Mouse (Mus musculus): Measurements from ENCODE around the gene Syngr4. TPM values are rescaled to one million over a fixed set of nuclear protein-coding genes. Genes with fewer than 3 reads are reported as not detected.
A peak's percentile ranks its signal among the peaks of the same experiment; 100 is the strongest.

Syngr4 gene
- polyA plus RNA-seq, 1 experiment from 2014 or later: not detected

- Histone ChIP-seq H3K27me3 (peaks cover 2% of the 10 kb centered on the region; the same call in 1 of the 2 replicates), H3K27ac (replicated peaks) (no peak overlapping the region), H3K9me3 (no peaks in the 10 kb centered on the region), H3K4me2 (peak overlapping the region; percentile 48), H3K4me1 (replicated peaks) (0 out of 2 replicates have a peak, but pooled peaks cover 15% of the 10 kb centered on the region), H3K36me3 (no peaks in the 10 kb centered on the region), H3K9ac (0 out of 2 replicates have a peak overlapping the region, but pooled peaks have one; percentile 20), H3K4me3 (peak overlapping the region; percentile 22)
- ATAC-seq (ENCODE audit: low FRiP score, low read depth): peak; percentile 32; the same call in 1 of the 2 replicates
- 6% methylated on average over 28 of the region's 30 CpGs for WGBS
Observed at GRCm38 (mm10) chr7:45856950-45857901, 39.3 kb downstream of the Syngr4 start.

DNA sequence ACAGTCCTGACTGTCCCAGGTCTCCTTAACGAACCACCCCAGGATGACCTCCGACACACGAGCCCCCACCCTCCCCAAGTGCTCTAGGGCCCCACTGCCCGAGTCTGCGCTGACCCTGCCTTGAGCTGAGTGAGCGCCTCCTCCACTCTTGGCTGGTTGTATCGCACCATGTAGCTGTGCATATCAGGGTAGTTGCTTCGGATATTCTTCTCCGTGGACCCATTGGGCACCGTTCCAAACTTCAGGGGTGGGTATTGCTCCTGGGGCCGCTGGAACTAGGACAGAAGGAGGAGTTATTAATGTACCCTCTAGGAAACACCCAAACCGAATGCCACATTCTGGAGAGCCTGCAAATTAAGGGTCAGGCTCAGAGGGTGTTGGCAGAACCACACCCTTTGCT lies 43.4 kb downstream of the Syngr4 start:
- 0 out of 2 replicates have a peak, but pooled peaks cover 9% of the 10 kb centered on the region for H3K27me3 ChIP-seq
- ATAC-seq (ENCODE audit: low FRiP score, low read depth): no peak
- H3K27ac ChIP-seq (replicated peaks): no peak overlapping the region
- no peaks in the 10 kb centered on the region for H3K36me3 ChIP-seq
- WGBS: 83% methylated on average over 12 of the region's 12 CpGs
- H3K4me3 ChIP-seq: no peak overlapping the region
- H3K4me1 ChIP-seq (replicated peaks): 0 out of 2 replicates have a peak, but pooled peaks cover 10% of the 10 kb centered on the region
- no peak overlapping the region for H3K4me2 ChIP-seq
- H3K9me3 ChIP-seq: no peaks in the 10 kb centered on the region
- no peak overlapping the region for H3K9ac ChIP-seq

DNA sequence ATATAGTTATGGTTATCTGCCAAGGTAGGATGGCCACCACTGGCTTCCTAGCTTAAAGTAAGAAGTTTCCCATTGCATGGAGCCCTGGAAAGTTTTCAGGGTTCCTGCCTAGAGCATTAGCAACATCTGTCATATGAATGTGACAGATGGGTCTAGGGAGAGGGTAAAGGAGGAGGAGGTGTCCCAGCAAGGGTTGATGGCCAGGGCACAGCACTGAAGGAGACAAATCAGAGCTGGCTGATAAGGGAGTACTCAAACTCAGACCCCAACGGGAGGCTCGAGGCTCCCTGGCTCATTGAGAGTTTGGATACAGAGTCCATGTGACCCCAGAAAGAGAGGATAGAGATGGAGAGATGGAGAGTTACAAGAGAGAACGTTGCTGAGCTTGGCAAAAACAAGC lies 45.9 kb downstream of the Syngr4 start:
- Histone ChIP-seq H3K27me3 (0 out of 2 replicates have a peak, but pooled peaks cover 7% of the 10 kb centered on the region), H3K36me3 (no peaks in the 10 kb centered on the region), H3K9ac (no peak overlapping the region), H3K4me2 (no peak overlapping the region), H3K9me3 (no peaks in the 10 kb centered on the region), H3K4me3 (no peak overlapping the region), H3K27ac (replicated peaks) (no peak overlapping the region), H3K4me1 (replicated peaks) (no peaks in the 10 kb centered on the region)
- WGBS: 75% methylated on average over 3 of the region's 3 CpGs
- ATAC-seq (ENCODE audit: low FRiP score, low read depth): no peak

- no peaks in the 10 kb centered on the region for H3K9me3 ChIP-seq
- no peak overlapping the region for H3K27ac ChIP-seq (replicated peaks)
- H3K4me1 ChIP-seq (replicated peaks): no peaks in the 10 kb centered on the region
- H3K36me3 ChIP-seq: no peaks in the 10 kb centered on the region
- peak; percentile 34; the same call in 1 of the 2 replicates for ATAC-seq (ENCODE audit: low FRiP score, low read depth)
- WGBS: 14% methylated on average over 6 of the region's 6 CpGs
- H3K4me2 ChIP-seq: no peak overlapping the region
- H3K27me3 ChIP-seq: peaks cover 9% of the 10 kb centered on the region; the same call in 1 of the 2 replicates
- no peak overlapping the region for H3K4me3 ChIP-seq
- no peak overlapping the region for H3K9ac ChIP-seq
Observed at GRCm38 (mm10) chr7:45848447-45849027, 48.0 kb downstream of the Syngr4 start.

DNA sequence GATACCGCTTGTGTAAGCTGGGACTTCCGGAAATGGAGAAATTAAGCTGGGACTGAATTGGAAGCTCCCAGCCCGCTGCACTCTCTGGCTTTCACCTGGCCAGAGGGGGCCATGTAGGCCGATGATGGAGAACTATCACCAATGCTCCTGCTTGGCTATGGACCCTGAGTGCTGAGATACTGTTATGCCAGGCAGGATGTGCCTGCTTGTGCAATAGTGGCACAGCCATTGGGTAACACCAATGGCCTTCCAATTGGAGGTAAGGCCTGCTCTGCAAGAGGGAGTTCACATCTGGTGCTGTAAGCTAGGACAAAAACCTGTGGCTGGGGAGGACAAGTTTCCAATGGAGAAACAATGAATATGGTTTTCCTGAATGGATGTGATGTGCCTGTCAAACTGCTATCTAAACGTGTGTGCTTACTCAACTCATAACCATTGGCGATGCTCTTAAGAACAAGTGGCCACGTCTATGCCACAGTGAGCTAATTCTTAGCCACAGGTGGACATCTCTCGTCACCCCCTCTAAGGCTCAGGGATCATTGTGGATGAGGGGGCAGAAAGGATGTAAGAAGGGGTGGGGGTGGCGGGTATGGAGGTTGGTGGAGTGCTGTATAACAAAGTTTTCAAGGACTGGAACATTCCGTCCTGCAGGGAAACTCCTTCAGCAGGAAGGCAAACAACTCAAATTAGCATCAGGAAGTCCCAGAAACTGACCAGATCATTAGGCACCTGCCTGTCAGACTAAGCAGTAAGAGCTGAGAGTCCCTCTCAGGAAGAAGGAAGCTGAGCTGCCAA lies 53.4 kb downstream of the Syngr4 start:
- Histone ChIP-seq H3K9ac (no peak overlapping the region), H3K36me3 (0 out of 2 replicates have a peak, but pooled peaks cover 3% of the 10 kb centered on the region), H3K4me1 (replicated peaks) (no peaks in the 10 kb centered on the region), H3K4me2 (no peak overlapping the region), H3K4me3 (no peak overlapping the region), H3K27me3 (peaks cover 22% of the 10 kb centered on the region), H3K27ac (replicated peaks) (no peak overlapping the region), H3K9me3 (no peaks in the 10 kb centered on the region)
- ATAC-seq (ENCODE audit: low FRiP score, low read depth): no peak
- 89% methylated on average over 10 of the region's 10 CpGs for WGBS

Other genes starting within 250 kb of the Syngr4 start
- gene Fut2, start 230.3 kb downstream of the Syngr4 start, polyA plus RNA-seq (2015; fragmentation: Nextera tagmentation; extraction: Ambion mirVana): 0.05 and 0.32 TPM in 2 replicates
- gene Ntn5, start 212.7 kb downstream of the Syngr4 start, polyA plus RNA-seq (2015; fragmentation: Nextera tagmentation; extraction: Ambion mirVana): 1.4 and 1.6 TPM in 2 replicates
- 0.35 and 0.89 TPM in 2 replicates for gene Sec1, start 202.3 kb downstream of the Syngr4 start, polyA plus RNA-seq (2015; fragmentation: Nextera tagmentation; extraction: Ambion mirVana)
- gene Car11, start 196.9 kb downstream of the Syngr4 start, polyA plus RNA-seq (2015; fragmentation: Nextera tagmentation; extraction: Ambion mirVana): 58.6 and 67.3 TPM in 2 replicates
- gene Dbp, start 191.6 kb downstream of the Syngr4 start, polyA plus RNA-seq (2015; fragmentation: Nextera tagmentation; extraction: Ambion mirVana): 2.9 and 4.1 TPM in 2 replicates
- gene Rpl18, start 181.3 kb downstream of the Syngr4 start, polyA plus RNA-seq (2015; fragmentation: Nextera tagmentation; extraction: Ambion mirVana): 528 and 575 TPM in 2 replicates
- 24.4 and 26.9 TPM in 2 replicates for gene Sphk2, start 178.7 kb downstream of the Syngr4 start, polyA plus RNA-seq (2015; fragmentation: Nextera tagmentation; extraction: Ambion mirVana)
- 0.38 and 0.57 TPM in 2 replicates for gene Fam83e, start 175.5 kb downstream of the Syngr4 start, polyA plus RNA-seq (2015; fragmentation: Nextera tagmentation; extraction: Ambion mirVana)
- not detected in 2 replicates for gene Spaca4, start 170.9 kb downstream of the Syngr4 start, polyA plus RNA-seq (2015; fragmentation: Nextera tagmentation; extraction: Ambion mirVana)
- 20.1 and 24.8 TPM in 2 replicates for gene Lmtk3, start 113.0 kb downstream of the Syngr4 start, polyA plus RNA-seq (2015; fragmentation: Nextera tagmentation; extraction: Ambion mirVana)
- gene Sult2b1, start 112.0 kb downstream of the Syngr4 start, polyA plus RNA-seq (2015; fragmentation: Nextera tagmentation; extraction: Ambion mirVana): 6.3 TPM in 2 replicates
- 271 and 286 TPM in 2 replicates for gene Cyth2, start 82.1 kb downstream of the Syngr4 start, polyA plus RNA-seq (2015; fragmentation: Nextera tagmentation; extraction: Ambion mirVana)
- 1.1 and 1.6 TPM in 2 replicates for gene Kcnj14, start 71.9 kb downstream of the Syngr4 start, polyA plus RNA-seq (2015; fragmentation: Nextera tagmentation; extraction: Ambion mirVana)
- gene Grwd1, start 65.8 kb downstream of the Syngr4 start, polyA plus RNA-seq (2015; fragmentation: Nextera tagmentation; extraction: Ambion mirVana): 41.8 and 43.1 TPM in 2 replicates
- 56.4 and 61.0 TPM in 2 replicates for gene Kdelr1, start 23.9 kb downstream of the Syngr4 start, polyA plus RNA-seq (2015; fragmentation: Nextera tagmentation; extraction: Ambion mirVana)
- gene Grin2d, start 18.3 kb downstream of the Syngr4 start, polyA plus RNA-seq (2015; fragmentation: Nextera tagmentation; extraction: Ambion mirVana): 3.4 and 4.3 TPM in 2 replicates
- 6.7 and 8.5 TPM in 2 replicates for gene Tmem143, start 227 bp upstream of the Syngr4 start, polyA plus RNA-seq (2015; fragmentation: Nextera tagmentation; extraction: Ambion mirVana)
- 34.1 and 43.6 TPM in 2 replicates for gene Emp3, start 24.7 kb upstream of the Syngr4 start, polyA plus RNA-seq (2015; fragmentation: Nextera tagmentation; extraction: Ambion mirVana)
- gene Ccdc114, start 27.4 kb upstream of the Syngr4 start, polyA plus RNA-seq (2015; fragmentation: Nextera tagmentation; extraction: Ambion mirVana): 6.6 and 8.5 TPM in 2 replicates
- gene Abcc6, start 133.6 kb upstream of the Syngr4 start, polyA plus RNA-seq (2015; fragmentation: Nextera tagmentation; extraction: Ambion mirVana): 0.52 and 0.82 TPM in 2 replicates
- gene Nomo1, start 137.0 kb upstream of the Syngr4 start, polyA plus RNA-seq (2015; fragmentation: Nextera tagmentation; extraction: Ambion mirVana): 45.8 and 47.0 TPM in 2 replicates
- gene Kcnj11, start 204.1 kb upstream of the Syngr4 start, polyA plus RNA-seq (2015; fragmentation: Nextera tagmentation; extraction: Ambion mirVana): 2.5 and 3.3 TPM in 2 replicates

Data from hindbrain, embryonic 15.5 days (tissue).